Mouse (Mus musculus) embryonic facial prominence, embryonic 11.5 days (tissue): ENCODE measurements at regions not wholly inside any gene's neighbourhood (a gene's known extent, or its start where the extent isn't known, plus 50 kb on each side); places are given as distances from the start of the nearest gene placed in this dataset.

Experiments used
- ATAC-seq: fragments of 200-750 bp; cut with Nextera tagmentation; replicated peaks from 2 replicates; pipeline ENCODE4 v1.8.0; 2017; ENCODE audit warnings: low read depth; ENCODE audit not compliant: insufficient number of reproducible peaks, low FRiP score, low TSS enrichment
- DNase-seq: peaks from one replicate; pipeline ENCODE4 v3.0.0-alpha.2; 2015; ENCODE audit warnings: low spot score
- H3K27ac ChIP-seq: fragments of 300-500 bp; sonication (generic); replicated peaks from 2 replicates; pipeline ENCODE4 v1.5.1; 2014; ENCODE audit warnings: mild to moderate bottlenecking, low read depth, low read length, control low read depth
- H3K27me3 ChIP-seq: fragments of 300-500 bp; sonication (generic); 2 replicates; pipeline ENCODE4 v1.6.1; 2014; ENCODE audit warnings: mild to moderate bottlenecking, low read length, moderate library complexity, mixed read lengths; ENCODE audit not compliant: control insufficient read depth, insufficient read depth
- H3K36me3 ChIP-seq: fragments of 300-500 bp; sonication (generic); replicated peaks from 2 replicates; pipeline ENCODE4 v1.6.1; 2014; ENCODE audit warnings: low read depth, mild to moderate bottlenecking, low read length, moderate library complexity, mixed read lengths; ENCODE audit not compliant: control insufficient read depth, insufficient read depth
- H3K4me1 ChIP-seq: fragments of 300-500 bp; sonication (generic); 2 replicates; pipeline ENCODE4 v1.6.1; 2014; ENCODE audit warnings: low read length, mixed read lengths; ENCODE audit not compliant: control insufficient read depth, insufficient read depth
- H3K4me2 ChIP-seq: fragments of 300-500 bp; sonication (generic); 2 replicates; pipeline ENCODE4 v1.6.1; 2014; ENCODE audit warnings: low read depth, mild to moderate bottlenecking, control low read depth, low read length, moderate library complexity
- H3K4me3 ChIP-seq: fragments of 300-500 bp; sonication (generic); 2 replicates; pipeline ENCODE4 v1.5.1; 2014; ENCODE audit warnings: low read depth, low read length, control low read depth
- H3K9ac ChIP-seq: fragments of 300-500 bp; sonication (generic); replicated peaks from 2 replicates; pipeline ENCODE4 v1.6.1; 2014; ENCODE audit warnings: mild to moderate bottlenecking, control low read depth, low read length
- H3K9me3 ChIP-seq: fragments of 300-500 bp; sonication (generic); replicated peaks from 2 replicates; pipeline ENCODE4 v1.6.1; 2016; ENCODE audit warnings: mild to moderate bottlenecking, low read length, inconsistent platforms, mixed read lengths; ENCODE audit not compliant: control insufficient read depth
- WGBS: fragments of 180-500 bp; shearing (Covaris S2); extraction: QIAGEN DNeasy Blood & Tissue Kit; methylation state at CpG from one replicate; pipeline ENCODE4 v1.1.7; 2014; 5-methylcytosine and 5-hydroxymethylcytosine counted together

DNA sequence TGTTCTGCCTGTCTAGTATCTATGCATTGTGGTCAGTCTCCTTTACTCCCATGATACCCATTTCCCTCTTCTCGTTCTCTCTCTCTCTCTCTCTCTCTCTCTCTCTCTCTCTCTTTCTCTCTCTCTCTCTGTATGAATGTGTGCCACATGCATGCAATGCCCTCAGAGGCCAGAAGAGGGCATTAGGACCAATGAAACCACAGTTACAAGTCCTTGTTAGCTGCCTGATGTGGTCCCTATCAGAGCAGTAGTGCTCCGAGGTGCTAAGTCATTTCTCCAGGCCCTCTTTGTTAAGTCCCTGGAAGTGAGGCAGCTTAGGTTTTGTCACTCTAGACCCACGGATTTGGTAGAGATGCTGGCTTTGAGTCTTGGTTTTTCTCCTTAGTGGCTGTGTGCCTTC lies 250.2 kb upstream of the 9630041A04Rik start:
- Histone ChIP-seq H3K27me3 (no peaks in the 10 kb centered on the region), H3K36me3 (no peaks in the 10 kb centered on the region), H3K27ac (no peak overlapping the region), H3K4me1 (no peaks in the 10 kb centered on the region), H3K4me2 (no peak overlapping the region), H3K9ac (no peak overlapping the region), H3K9me3 (no peaks in the 10 kb centered on the region), H3K4me3 (no peak overlapping the region)
- 25% methylated on average over 3 of the region's 3 CpGs for WGBS
- ATAC-seq (no peak), DNase-seq (peak; percentile 54)

DNA sequence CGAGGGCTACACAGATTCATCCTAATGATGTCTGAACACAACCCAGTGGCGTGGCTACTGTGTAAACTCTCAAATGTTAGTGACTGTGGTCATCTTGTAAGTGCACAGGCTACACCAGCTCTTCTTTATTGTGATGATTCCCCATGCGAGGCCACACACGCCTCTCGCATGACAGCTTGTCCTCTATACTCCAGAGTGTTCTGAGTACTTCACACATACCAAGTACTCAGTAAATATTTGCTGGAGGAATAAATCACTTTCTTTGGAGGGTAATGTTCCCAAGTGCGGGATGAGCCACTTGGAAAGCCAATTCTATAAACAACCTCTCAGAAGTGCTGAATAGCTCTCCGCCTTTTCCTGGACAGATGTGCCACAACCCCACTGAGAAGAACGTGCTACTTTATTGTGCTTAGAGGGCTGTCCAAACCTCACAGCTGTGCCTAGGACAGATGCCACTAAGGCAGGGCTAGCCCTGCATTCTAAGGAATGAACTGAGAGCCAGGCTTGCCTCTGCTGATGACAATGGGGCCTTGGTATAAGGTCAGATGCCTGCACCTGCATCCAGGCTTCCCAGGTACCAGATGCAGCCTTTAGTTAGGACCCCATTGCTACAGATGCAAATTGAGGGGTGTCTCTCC lies 250.7 kb upstream of the 9630041A04Rik start:
- no peak overlapping the region for H3K27ac ChIP-seq
- 74% methylated on average over 8 of the region's 8 CpGs for WGBS
- H3K27me3 ChIP-seq: no peaks in the 10 kb centered on the region
- ATAC-seq (no peak), DNase-seq (no peak)
- H3K9me3 ChIP-seq: no peaks in the 10 kb centered on the region
- H3K9ac ChIP-seq: no peak overlapping the region
- no peak overlapping the region for H3K4me3 ChIP-seq
- no peaks in the 10 kb centered on the region for H3K36me3 ChIP-seq
- no peaks in the 10 kb centered on the region for H3K4me1 ChIP-seq
- no peak overlapping the region for H3K4me2 ChIP-seq

DNA sequence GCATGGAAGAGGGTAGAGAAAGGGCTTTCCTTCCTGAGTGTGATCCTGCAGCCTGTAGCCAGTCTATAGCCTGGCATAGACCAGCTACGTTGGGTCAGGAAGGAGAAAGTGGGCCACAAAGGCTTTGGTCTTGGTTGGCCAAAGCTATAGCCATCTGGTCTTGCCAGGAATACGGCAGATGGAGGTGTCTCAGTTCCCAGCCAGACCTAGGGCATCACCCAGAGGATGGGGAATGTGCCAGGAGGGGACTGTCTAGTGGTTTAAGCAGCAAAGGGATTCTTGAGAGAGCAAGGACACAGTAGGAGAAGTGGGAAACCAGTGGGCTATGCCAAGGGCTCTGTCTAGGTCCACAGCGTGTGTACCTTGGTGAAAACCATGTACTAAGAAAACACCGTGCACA lies 251.3 kb upstream of the 9630041A04Rik start:
- Histone ChIP-seq H3K27me3 (no peaks in the 10 kb centered on the region), H3K4me1 (no peaks in the 10 kb centered on the region), H3K4me2 (no peak overlapping the region), H3K36me3 (no peaks in the 10 kb centered on the region), H3K9ac (no peak overlapping the region), H3K27ac (no peak overlapping the region), H3K4me3 (no peak overlapping the region), H3K9me3 (no peaks in the 10 kb centered on the region)
- 88% methylated on average over 4 of the region's 4 CpGs for WGBS
- ATAC-seq (no peak), DNase-seq (no peak)

GRCm38 (mm10) chr9:101602799-101603198 lies 258.8 kb upstream of the 9630041A04Rik start:
- Histone ChIP-seq H3K4me3 (no peak overlapping the region), H3K4me1 (no peaks in the 10 kb centered on the region), H3K27me3 (no peaks in the 10 kb centered on the region), H3K9ac (no peak overlapping the region), H3K27ac (no peak overlapping the region), H3K36me3 (no peaks in the 10 kb centered on the region), H3K4me2 (no peak overlapping the region), H3K9me3 (no peaks in the 10 kb centered on the region)
- 70% methylated on average over 6 of the region's 6 CpGs for WGBS
- DNase-seq (no peak), ATAC-seq (no peak)

- Histone ChIP-seq H3K9ac (no peak overlapping the region), H3K4me2 (no peak overlapping the region), H3K9me3 (no peaks in the 10 kb centered on the region), H3K27me3 (no peaks in the 10 kb centered on the region), H3K4me3 (no peak overlapping the region), H3K27ac (no peak overlapping the region), H3K4me1 (no peaks in the 10 kb centered on the region), H3K36me3 (no peaks in the 10 kb centered on the region)
- DNase-seq (no peak), ATAC-seq (no peak)
- WGBS: 91% methylated on average over 3 of the region's 3 CpGs
These were observed 264.7 kb upstream of the 9630041A04Rik start for GRCm38 (mm10) chr9:101596898-101597297.

DNA sequence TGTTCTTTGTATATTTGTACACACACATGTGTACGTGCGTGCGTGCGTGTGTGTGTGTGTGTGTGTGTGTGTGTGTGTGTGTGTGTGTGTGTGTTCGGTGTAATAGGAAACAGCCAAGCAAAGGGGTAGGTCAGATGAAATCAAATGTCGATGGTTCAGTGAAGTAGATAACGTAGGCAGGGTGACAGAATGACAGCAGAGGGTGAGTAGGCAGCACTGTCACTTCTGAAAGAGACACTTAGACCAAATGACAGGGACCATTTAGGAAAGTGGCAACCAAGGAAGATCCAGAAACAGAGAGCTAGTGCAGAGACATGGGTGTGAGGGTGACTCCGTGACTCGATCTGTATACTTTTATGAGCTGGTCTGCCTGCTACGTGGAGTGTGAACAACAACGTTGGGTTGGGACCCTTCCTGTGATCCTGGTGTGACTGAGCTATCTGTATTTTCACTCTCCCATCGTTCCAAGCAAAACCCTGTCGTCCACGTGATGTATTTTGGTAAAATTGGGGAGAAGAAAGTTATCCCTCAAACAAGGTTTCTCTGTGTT lies 266.5 kb upstream of the 9630041A04Rik start:
- Histone ChIP-seq H3K4me1 (no peaks in the 10 kb centered on the region), H3K9ac (no peak overlapping the region), H3K27me3 (no peaks in the 10 kb centered on the region), H3K4me2 (no peak overlapping the region), H3K9me3 (no peaks in the 10 kb centered on the region), H3K27ac (no peak overlapping the region), H3K4me3 (no peak overlapping the region), H3K36me3 (no peaks in the 10 kb centered on the region)
- DNase-seq (no peak), ATAC-seq (no peak)
- WGBS: 89% methylated on average over 14 of the region's 14 CpGs

DNA sequence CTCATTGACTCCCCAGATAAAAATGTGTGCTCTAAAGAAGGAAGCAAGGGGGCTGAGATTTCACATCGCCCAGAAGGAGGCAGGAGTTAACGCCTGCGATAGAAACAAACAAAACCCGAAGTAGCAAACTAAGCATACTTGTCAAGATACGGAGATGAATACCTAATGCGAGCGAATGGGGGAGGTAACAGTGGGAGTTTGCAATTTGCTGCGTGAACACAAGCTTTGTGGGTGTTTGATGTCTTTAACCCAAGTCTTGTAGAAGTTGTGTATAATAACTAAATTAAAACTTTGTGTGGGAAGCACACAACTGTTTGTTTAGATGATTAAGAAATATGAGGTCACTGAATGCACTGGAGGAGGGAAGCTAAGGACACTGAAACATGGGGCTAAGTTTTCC lies 269.0 kb upstream of the 9630041A04Rik start:
- Histone ChIP-seq H3K9me3 (no peaks in the 10 kb centered on the region), H3K9ac (no peak overlapping the region), H3K4me3 (no peak overlapping the region), H3K36me3 (no peaks in the 10 kb centered on the region), H3K4me1 (no peaks in the 10 kb centered on the region), H3K27me3 (no peaks in the 10 kb centered on the region), H3K4me2 (no peak overlapping the region), H3K27ac (no peak overlapping the region)
- no peak for ATAC-seq
- DNase-seq: no peak
- 89% methylated on average over 8 of the region's 8 CpGs for WGBS

DNA sequence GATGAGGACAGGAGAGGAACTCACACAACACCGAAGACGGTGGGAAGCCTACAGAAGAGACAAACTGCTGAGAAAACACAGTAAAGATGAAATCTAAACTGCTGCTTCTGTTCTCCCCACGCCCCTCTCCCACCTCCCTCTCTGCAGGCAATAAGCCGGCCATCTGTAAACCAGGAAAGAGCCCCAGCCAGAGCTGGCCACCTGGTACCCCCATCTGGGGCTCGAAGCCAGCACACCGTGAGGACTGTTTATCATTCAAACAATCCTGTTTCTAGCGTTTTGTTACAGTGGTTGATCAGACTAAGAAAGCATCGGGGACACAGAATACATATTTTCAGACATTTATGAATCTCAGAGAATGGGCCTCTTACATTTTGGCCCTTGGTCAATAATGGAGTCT lies 270.0 kb upstream of the 9630041A04Rik start:
- ATAC-seq (no peak), DNase-seq (no peak)
- H3K27ac ChIP-seq: no peak overlapping the region
- no peak overlapping the region for H3K4me2 ChIP-seq
- H3K9me3 ChIP-seq: no peaks in the 10 kb centered on the region
- no peaks in the 10 kb centered on the region for H3K36me3 ChIP-seq
- WGBS: 78% methylated on average over 8 of the region's 8 CpGs
- H3K9ac ChIP-seq: no peak overlapping the region
- H3K27me3 ChIP-seq: no peaks in the 10 kb centered on the region
- no peak overlapping the region for H3K4me3 ChIP-seq
- H3K4me1 ChIP-seq: no peaks in the 10 kb centered on the region
